Mouse (Mus musculus): ENCODE data around the gene Bnip2.
"Not testable (repeated sequence)": the region's sequence is repeated elsewhere in the genome, so short reads cannot be mapped to it uniquely, and the experiment has no call there.

The Bnip2 gene

GRCm38 (mm10) chr9:70015632-70016031 lies 26.4 kb downstream of the Bnip2 start:
- no peaks in the 10 kb centered on the region for H3K9me3 ChIP-seq (ENCODE audit: low read length)
- no peak overlapping the region for H3K4me3 ChIP-seq (replicated peaks; ENCODE audit: low read length)
- H3K4me1 ChIP-seq (replicated peaks; ENCODE audit: low read depth, low read length) = peaks cover 40% of the 10 kb centered on the region
- TF ChIP-seq NANOG (IDR thresholded peaks at IDR 0.05; ENCODE audit: borderline replicate concordance, low read length) (no peak), CTCF (conservative IDR thresholded peaks at IDR 0.05; ENCODE audit: low read length) (no peak), POU5F1 (IDR thresholded peaks at IDR 0.05; ENCODE audit: borderline replicate concordance, low read length) (no peak)
- no peaks in the 10 kb centered on the region for H3K27me3 ChIP-seq (ENCODE audit: insufficient read depth, low read length)
- H3K36me3 ChIP-seq (ENCODE audit: insufficient read depth, low read length) = peaks cover 58% of the 10 kb centered on the region

- H3K27me3 ChIP-seq (ENCODE audit: insufficient read depth, low read length) = no peaks in the 10 kb centered on the region
- peaks cover 28% of the 10 kb centered on the region for H3K4me1 ChIP-seq (replicated peaks; ENCODE audit: low read depth, low read length)
- H3K36me3 ChIP-seq (ENCODE audit: insufficient read depth, low read length) = peaks cover 68% of the 10 kb centered on the region
- no peaks in the 10 kb centered on the region for H3K9me3 ChIP-seq (ENCODE audit: low read length)
- TF ChIP-seq POU5F1 (IDR thresholded peaks at IDR 0.05; ENCODE audit: borderline replicate concordance, low read length) (no peak), NANOG (IDR thresholded peaks at IDR 0.05; ENCODE audit: borderline replicate concordance, low read length) (no peak), CTCF (conservative IDR thresholded peaks at IDR 0.05; ENCODE audit: low read length) (peak; percentile 42)
- no peak overlapping the region for H3K4me3 ChIP-seq (replicated peaks; ENCODE audit: low read length)
Measured at GRCm38 (mm10) chr9:70018879-70019278, 29.6 kb downstream of the Bnip2 start.

GRCm38 (mm10) chr9:70021610-70022009 lies 32.3 kb downstream of the Bnip2 start:
- TF ChIP-seq CTCF (conservative IDR thresholded peaks at IDR 0.05; ENCODE audit: low read length) = no peak
- no peak for TF ChIP-seq NANOG (IDR thresholded peaks at IDR 0.05; ENCODE audit: borderline replicate concordance, low read length)
- TF ChIP-seq POU5F1 (IDR thresholded peaks at IDR 0.05; ENCODE audit: borderline replicate concordance, low read length) = no peak
- peaks cover 50% of the 10 kb centered on the region for H3K36me3 ChIP-seq (ENCODE audit: insufficient read depth, low read length)

GRCm38 (mm10) chr9:70022083-70022482 lies 32.8 kb downstream of the Bnip2 start:
- Histone ChIP-seq H3K9me3 (ENCODE audit: low read length) (peaks cover 6% of the 10 kb centered on the region), H3K36me3 (ENCODE audit: insufficient read depth, low read length) (peaks cover 45% of the 10 kb centered on the region), H3K27me3 (ENCODE audit: insufficient read depth, low read length) (no peaks in the 10 kb centered on the region), H3K4me3 (replicated peaks; ENCODE audit: low read length) (no peak overlapping the region), H3K4me1 (replicated peaks; ENCODE audit: low read depth, low read length) (peaks cover 13% of the 10 kb centered on the region)
- TF ChIP-seq CTCF (conservative IDR thresholded peaks at IDR 0.05; ENCODE audit: low read length) (no peak), NANOG (IDR thresholded peaks at IDR 0.05; ENCODE audit: borderline replicate concordance, low read length) (no peak), POU5F1 (IDR thresholded peaks at IDR 0.05; ENCODE audit: borderline replicate concordance, low read length) (no peak)

More at GRCm38 (mm10) chr9:70021610-70022009, 32.3 kb downstream of the Bnip2 start:
- Histone ChIP-seq H3K9me3 (ENCODE audit: low read length) (peaks cover 6% of the 10 kb centered on the region), H3K4me3 (replicated peaks; ENCODE audit: low read length) (no peak overlapping the region), H3K27me3 (ENCODE audit: insufficient read depth, low read length) (no peaks in the 10 kb centered on the region), H3K4me1 (replicated peaks; ENCODE audit: low read depth, low read length) (peaks cover 14% of the 10 kb centered on the region)

- Histone ChIP-seq H3K4me1 (replicated peaks; ENCODE audit: low read depth, low read length) (peaks cover 13% of the 10 kb centered on the region), H3K36me3 (ENCODE audit: insufficient read depth, low read length) (peaks cover 38% of the 10 kb centered on the region)
- not testable (repeated sequence) for H3K27me3 ChIP-seq (ENCODE audit: insufficient read depth, low read length); H3K9me3 ChIP-seq (ENCODE audit: low read length); H3K4me3 ChIP-seq (replicated peaks; ENCODE audit: low read length)
Measured at GRCm38 (mm10) chr9:70023615-70024014, 34.3 kb downstream of the Bnip2 start.

GRCm38 (mm10) chr9:70024648-70025047 lies 35.4 kb downstream of the Bnip2 start:
- H3K4me3 ChIP-seq (replicated peaks; ENCODE audit: low read length) = no peak overlapping the region
- H3K36me3 ChIP-seq (ENCODE audit: insufficient read depth, low read length) = peaks cover 29% of the 10 kb centered on the region
- no peaks in the 10 kb centered on the region for H3K27me3 ChIP-seq (ENCODE audit: insufficient read depth, low read length)
- peaks cover 6% of the 10 kb centered on the region for H3K9me3 ChIP-seq (ENCODE audit: low read length)
- TF ChIP-seq POU5F1 (IDR thresholded peaks at IDR 0.05; ENCODE audit: borderline replicate concordance, low read length) (no peak), CTCF (conservative IDR thresholded peaks at IDR 0.05; ENCODE audit: low read length) (no peak), NANOG (IDR thresholded peaks at IDR 0.05; ENCODE audit: borderline replicate concordance, low read length) (no peak)
- peaks cover 13% of the 10 kb centered on the region for H3K4me1 ChIP-seq (replicated peaks; ENCODE audit: low read depth, low read length)

- no peak overlapping the region for H3K4me3 ChIP-seq (replicated peaks; ENCODE audit: low read length)
- H3K9me3 ChIP-seq (ENCODE audit: low read length) = peaks cover 6% of the 10 kb centered on the region
- TF ChIP-seq POU5F1 (IDR thresholded peaks at IDR 0.05; ENCODE audit: borderline replicate concordance, low read length) = no peak
- no peak for TF ChIP-seq NANOG (IDR thresholded peaks at IDR 0.05; ENCODE audit: borderline replicate concordance, low read length)
- no peak for TF ChIP-seq CTCF (conservative IDR thresholded peaks at IDR 0.05; ENCODE audit: low read length)
- no peaks in the 10 kb centered on the region for H3K27me3 ChIP-seq (ENCODE audit: insufficient read depth, low read length)
- peaks cover 13% of the 10 kb centered on the region for H3K4me1 ChIP-seq (replicated peaks; ENCODE audit: low read depth, low read length)
- peaks cover 20% of the 10 kb centered on the region for H3K36me3 ChIP-seq (ENCODE audit: insufficient read depth, low read length)
Measured at GRCm38 (mm10) chr9:70025365-70026012, 36.2 kb downstream of the Bnip2 start.

- Histone ChIP-seq H3K27me3 (ENCODE audit: insufficient read depth, low read length) (no peaks in the 10 kb centered on the region), H3K36me3 (ENCODE audit: insufficient read depth, low read length) (no peaks in the 10 kb centered on the region), H3K9me3 (ENCODE audit: low read length) (no peaks in the 10 kb centered on the region), H3K4me3 (replicated peaks; ENCODE audit: low read length) (no peak overlapping the region), H3K4me1 (replicated peaks; ENCODE audit: low read depth, low read length) (peaks cover 21% of the 10 kb centered on the region)
- TF ChIP-seq NANOG (IDR thresholded peaks at IDR 0.05; ENCODE audit: borderline replicate concordance, low read length) (no peak), POU5F1 (IDR thresholded peaks at IDR 0.05; ENCODE audit: borderline replicate concordance, low read length) (no peak), CTCF (conservative IDR thresholded peaks at IDR 0.05; ENCODE audit: low read length) (no peak)
Measured at GRCm38 (mm10) chr9:70032167-70032566, 42.9 kb downstream of the Bnip2 start.

GRCm38 (mm10) chr9:70033056-70033455 lies 43.8 kb downstream of the Bnip2 start:
- H3K27me3 ChIP-seq (ENCODE audit: insufficient read depth, low read length) = no peaks in the 10 kb centered on the region
- H3K9me3 ChIP-seq (ENCODE audit: low read length) = no peaks in the 10 kb centered on the region
- TF ChIP-seq CTCF (conservative IDR thresholded peaks at IDR 0.05; ENCODE audit: low read length) (no peak), POU5F1 (IDR thresholded peaks at IDR 0.05; ENCODE audit: borderline replicate concordance, low read length) (no peak), NANOG (IDR thresholded peaks at IDR 0.05; ENCODE audit: borderline replicate concordance, low read length) (no peak)
- peaks cover 23% of the 10 kb centered on the region for H3K4me1 ChIP-seq (replicated peaks; ENCODE audit: low read depth, low read length)
- H3K36me3 ChIP-seq (ENCODE audit: insufficient read depth, low read length) = no peaks in the 10 kb centered on the region
- H3K4me3 ChIP-seq (replicated peaks; ENCODE audit: low read length) = no peak overlapping the region
